Mouse (Mus musculus) forebrain, embryonic 14.5 days (tissue): ENCODE data around the gene Cbx5. TPM values are rescaled to one million over a fixed set of nuclear protein-coding genes. Genes with fewer than 3 reads are reported as not detected.
"Not testable (repeated sequence)": the region's sequence is repeated elsewhere in the genome, so short reads cannot be mapped to it uniquely, and the experiment has no call there.

Source experiments
- ATAC-seq: fragments of 200-750 bp; cut with Nextera tagmentation; 2 replicates; pipeline ENCODE4 v1.8.0; 2017; ENCODE audit warnings: mild to moderate bottlenecking, moderate library complexity
- DNase-seq: peaks from one replicate; pipeline ENCODE4 v3.0.0-alpha.2; 2015; ENCODE audit warnings: low spot score
- H3K27ac ChIP-seq: fragments of 300-500 bp; sonication (generic); 2 replicates; pipeline ENCODE4 v1.5.1; 2014; ENCODE audit warnings: low read depth, mild to moderate bottlenecking, control low read depth, low read length, moderate library complexity
- H3K27me3 ChIP-seq: fragments of 300-500 bp; sonication (generic); replicated peaks from 2 replicates; pipeline ENCODE4 v1.6.1; 2014; ENCODE audit warnings: low read length, control low read depth, mixed read lengths; ENCODE audit not compliant: control insufficient read depth, insufficient read depth
- H3K36me3 ChIP-seq: fragments of 300-500 bp; sonication (generic); 2 replicates; pipeline ENCODE4 v1.6.1; 2014; ENCODE audit warnings: low read length, control low read depth; ENCODE audit not compliant: control insufficient read depth, insufficient read depth
- H3K4me1 ChIP-seq: fragments of 300-500 bp; sonication (generic); 2 replicates; pipeline ENCODE4 v1.6.1; 2014; ENCODE audit warnings: antibody characterized with exemption, low read length, control low read depth; ENCODE audit not compliant: control insufficient read depth, insufficient read depth
- H3K4me2 ChIP-seq: fragments of 300-500 bp; sonication (generic); 2 replicates; pipeline ENCODE4 v1.6.1; 2014; ENCODE audit warnings: mild to moderate bottlenecking, control low read depth, low read length
- H3K4me3 ChIP-seq: fragments of 300-500 bp; sonication (generic); 2 replicates; pipeline ENCODE4 v1.5.1; 2014; ENCODE audit warnings: low read depth, low read length, control low read depth
- H3K9ac ChIP-seq: fragments of 300-500 bp; sonication (generic); 2 replicates; pipeline ENCODE4 v1.6.1; 2014; ENCODE audit warnings: mild to moderate bottlenecking, low read length, control low read depth, moderate library complexity
- H3K9me3 ChIP-seq: fragments of 300-500 bp; sonication (generic); replicated peaks from 2 replicates; pipeline ENCODE4 v1.6.1; 2016; ENCODE audit warnings: low read length, control low read depth, mixed read lengths; ENCODE audit not compliant: control insufficient read depth
- WGBS: fragments of 180-500 bp; shearing (Covaris S2); extraction: QIAGEN DNeasy Blood & Tissue Kit; methylation state at CpG from one replicate; pipeline ENCODE4 v1.1.7; 2014; 5-methylcytosine and 5-hydroxymethylcytosine counted together
- polyA plus RNA-seq: library from polyadenylated mRNA; unstranded; fragments of >200 nt; fragmentation: Nextera tagmentation; extraction: Ambion mirVana; gene quantifications from 2 replicates; pipeline ENCODE4 v1.2.1, GENCODE M21; 2014

Cbx5 gene
- polyA plus RNA-seq, 1 experiment from 2014 or later: 154 TPM

GRCm38 (mm10) chr15:103275943-103276342, 36.3 kb upstream of the Cbx5 start:
- not testable (repeated sequence) for H3K27me3 ChIP-seq, H3K4me2 ChIP-seq, H3K4me3 ChIP-seq, H3K36me3 ChIP-seq, H3K27ac ChIP-seq, ATAC-seq, H3K9me3 ChIP-seq, H3K4me1 ChIP-seq, DNase-seq, H3K9ac ChIP-seq
- WGBS: 97% methylated on average over 2 of the region's 3 CpGs

- no peaks in the 10 kb centered on the region for H3K36me3 ChIP-seq
- no peaks in the 10 kb centered on the region for H3K27me3 ChIP-seq
- peak within 1 kb of the TSS; percentile 76 for H3K9ac ChIP-seq
- peak; percentile 100 for ATAC-seq
- H3K9me3 ChIP-seq: no peaks in the 10 kb centered on the region
- WGBS: under 1% methylated on average over 38 of the region's 38 CpGs
- H3K4me3 ChIP-seq: peak within 1 kb of the TSS; percentile 70
- H3K4me1 ChIP-seq: peaks cover 8% of the 10 kb centered on the region
- peak; percentile 100 for DNase-seq
- H3K27ac ChIP-seq: no peak within 1 kb of the TSS
- H3K4me2 ChIP-seq: peak within 1 kb of the TSS; percentile 67
These were observed 33.0 kb upstream of the Cbx5 start, which contains the start of gene Copz1 for GRCm38 (mm10) chr15:103272419-103273279. Gene Copz1 (plus strand): TSS chr15:103272714.

- no peak overlapping the region for H3K9ac ChIP-seq
- DNase-seq (no peak), ATAC-seq (no peak)
- no peaks in the 10 kb centered on the region for H3K9me3 ChIP-seq
- peaks cover 6% of the 10 kb centered on the region for H3K4me1 ChIP-seq
- 85% methylated on average over 4 of the region's 4 CpGs for WGBS
- H3K36me3 ChIP-seq: no peaks in the 10 kb centered on the region
- H3K4me3 ChIP-seq: no peak overlapping the region
- H3K27ac ChIP-seq: no peak overlapping the region
- no peaks in the 10 kb centered on the region for H3K27me3 ChIP-seq
- H3K4me2 ChIP-seq: no peak overlapping the region
These were observed 29.3 kb upstream of the Cbx5 start for GRCm38 (mm10) chr15:103268903-103269302.

- no peak overlapping the region for H3K4me2 ChIP-seq
- no peak overlapping the region for H3K4me3 ChIP-seq
- no peak overlapping the region for H3K9ac ChIP-seq
- H3K36me3 ChIP-seq: no peaks in the 10 kb centered on the region
- ATAC-seq (no peak), DNase-seq (no peak)
- H3K4me1 ChIP-seq: no peaks in the 10 kb centered on the region
- H3K9me3 ChIP-seq: no peaks in the 10 kb centered on the region
- H3K27me3 ChIP-seq: no peaks in the 10 kb centered on the region
- H3K27ac ChIP-seq: no peak overlapping the region
- WGBS: 90% methylated on average over 2 of the region's 2 CpGs
These were observed 25.2 kb upstream of the Cbx5 start for GRCm38 (mm10) chr15:103264794-103265193.

GRCm38 (mm10) chr15:103259989-103260388, 20.4 kb upstream of the Cbx5 start:
- WGBS: 66% methylated on average over 1 of the region's 1 CpGs
- no peak overlapping the region for H3K9ac ChIP-seq
- H3K36me3 ChIP-seq: no peaks in the 10 kb centered on the region
- no peak for ATAC-seq
- peaks cover 1% of the 10 kb centered on the region for H3K4me1 ChIP-seq
- no peaks in the 10 kb centered on the region for H3K9me3 ChIP-seq
- no peak for DNase-seq
- no peak overlapping the region for H3K27ac ChIP-seq
- H3K4me3 ChIP-seq: no peak overlapping the region
- H3K27me3 ChIP-seq: no peaks in the 10 kb centered on the region
- no peak overlapping the region for H3K4me2 ChIP-seq

DNA sequence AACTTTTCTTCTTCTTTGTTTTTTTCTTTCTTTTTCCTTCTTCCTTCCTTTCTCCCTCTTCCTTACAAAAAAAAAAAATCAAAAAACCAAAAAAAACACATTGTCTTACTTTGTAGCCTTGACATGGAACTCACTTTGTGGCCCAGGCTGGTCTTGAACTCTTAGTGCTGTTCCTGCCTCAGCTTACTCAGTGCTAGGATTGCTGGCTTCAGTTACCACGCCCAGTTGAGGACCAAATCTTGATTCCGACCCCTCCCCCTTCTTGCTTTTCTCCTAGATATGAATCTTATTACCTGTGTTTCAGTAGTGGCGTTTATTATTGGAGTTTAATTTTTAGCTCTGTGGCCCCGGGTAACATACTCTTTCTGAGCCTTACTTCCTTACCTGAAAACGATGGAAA, 19.5 kb upstream of the Cbx5 start:
- H3K9ac ChIP-seq: no peak overlapping the region
- DNase-seq (no peak), ATAC-seq (no peak)
- H3K4me3 ChIP-seq: no peak overlapping the region
- no peaks in the 10 kb centered on the region for H3K9me3 ChIP-seq
- peaks cover 4% of the 10 kb centered on the region for H3K4me1 ChIP-seq
- no peak overlapping the region for H3K27ac ChIP-seq
- H3K36me3 ChIP-seq: no peaks in the 10 kb centered on the region
- no peaks in the 10 kb centered on the region for H3K27me3 ChIP-seq
- 83% methylated on average over 5 of the region's 5 CpGs for WGBS
- H3K4me2 ChIP-seq: no peak overlapping the region

- Histone ChIP-seq H3K27ac (no peak within 1 kb of the TSS), H3K4me3 (no peak within 1 kb of the TSS), H3K27me3 (no peaks in the 10 kb centered on the region), H3K9me3 (no peaks in the 10 kb centered on the region), H3K9ac (no peak within 1 kb of the TSS), H3K4me2 (no peak within 1 kb of the TSS), H3K4me1 (peaks cover 4% of the 10 kb centered on the region), H3K36me3 (no peaks in the 10 kb centered on the region)
- ATAC-seq: no peak
- 16% methylated on average over 15 of the region's 15 CpGs for WGBS
- DNase-seq: no peak
These were observed 18.4 kb upstream of the Cbx5 start, which contains the start of gene Nfe2 for GRCm38 (mm10) chr15:103257790-103258728. Gene Nfe2 (minus strand): TSS chr15:103258403.

DNA sequence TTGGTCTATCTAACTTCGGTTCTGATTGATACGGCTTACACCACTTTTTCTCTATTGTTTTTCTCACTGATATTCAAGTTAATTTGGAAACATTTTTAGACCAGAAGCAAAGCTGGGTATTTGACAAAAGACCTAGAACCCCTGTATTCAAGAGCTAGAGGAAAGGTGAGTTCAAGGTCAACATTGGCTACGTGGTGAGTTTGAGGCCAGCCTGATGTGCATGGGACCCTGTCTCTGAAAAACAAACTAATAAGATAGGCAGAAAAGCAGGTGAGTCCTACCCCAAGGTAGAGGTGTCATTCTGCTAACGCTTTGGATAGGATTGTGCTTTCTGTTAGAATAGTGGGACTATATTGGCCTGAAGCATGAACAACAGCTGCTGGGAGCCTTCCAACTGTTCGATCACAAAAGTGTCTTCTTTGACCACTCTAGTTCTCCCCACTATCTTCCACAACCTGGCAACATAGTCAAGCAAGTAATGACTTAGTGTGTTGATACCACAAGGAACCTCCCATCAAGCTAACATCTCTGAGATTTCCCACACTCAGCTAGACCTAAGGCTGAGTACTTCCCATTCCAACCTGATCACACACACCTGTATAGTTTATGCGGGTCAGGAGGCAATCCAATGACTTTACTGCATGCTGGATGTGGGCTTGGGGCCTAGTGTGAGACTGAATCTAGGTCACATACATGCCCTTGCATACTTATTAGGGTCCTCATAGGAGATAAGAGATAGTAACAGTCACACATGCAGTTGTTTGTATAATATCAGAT, 16.8 kb upstream of the Cbx5 start:
- H3K4me2 ChIP-seq: no peak overlapping the region
- no peaks in the 10 kb centered on the region for H3K27me3 ChIP-seq
- no peaks in the 10 kb centered on the region for H3K9me3 ChIP-seq
- H3K36me3 ChIP-seq: no peaks in the 10 kb centered on the region
- 85% methylated on average over 6 of the region's 6 CpGs for WGBS
- H3K9ac ChIP-seq: no peak overlapping the region
- no peak for ATAC-seq
- peaks cover 4% of the 10 kb centered on the region for H3K4me1 ChIP-seq
- no peak for DNase-seq
- H3K4me3 ChIP-seq: no peak overlapping the region
- no peak overlapping the region for H3K27ac ChIP-seq
